Mouse (Mus musculus): ENCODE data around the gene Chd5. TPM values are rescaled to one million over a fixed set of nuclear protein-coding genes. Genes with fewer than 3 reads are reported as not detected.

Chd5 gene
- polyA plus RNA-seq, 1 experiment from 2014 or later, result 0.10 TPM

DNA sequence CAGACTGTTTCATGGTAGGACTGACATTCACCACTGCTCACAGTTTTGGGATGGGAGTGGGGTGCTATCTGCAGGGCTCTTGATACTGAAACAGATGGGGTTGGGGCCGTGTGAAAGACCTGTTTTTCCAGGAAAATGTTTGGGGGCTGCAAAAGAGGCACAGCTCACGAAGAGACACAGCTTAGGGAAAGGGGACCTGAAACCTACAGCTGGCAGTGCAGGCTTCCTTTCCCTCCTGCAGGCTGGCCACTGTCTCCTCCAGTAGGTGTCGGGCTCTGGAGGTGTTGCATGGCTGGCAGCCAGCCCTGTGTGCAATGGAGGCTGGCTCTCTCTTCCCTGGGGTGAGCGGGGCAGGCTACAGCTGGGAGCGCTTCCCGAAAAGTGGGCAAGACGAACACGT, 89.8 kb downstream of the Chd5 start:
- no peak for DNase-seq (ENCODE audit: low spot score)
- Histone ChIP-seq H3K27me3 (ENCODE audit: insufficient read depth, poor library complexity, severe bottlenecking) (peaks cover 7% of the 10 kb centered on the region; the same call in 1 of the 2 replicates), H3K9me3 (no peaks in the 10 kb centered on the region), H3K4me3 (no peak overlapping the region), H3K27ac (no peak overlapping the region), H3K36me3 (no peaks in the 10 kb centered on the region), H3K4me1 (replicated peaks) (peaks cover 13% of the 10 kb centered on the region)
- 56% methylated on average over 8 of the region's 8 CpGs for WGBS

DNA sequence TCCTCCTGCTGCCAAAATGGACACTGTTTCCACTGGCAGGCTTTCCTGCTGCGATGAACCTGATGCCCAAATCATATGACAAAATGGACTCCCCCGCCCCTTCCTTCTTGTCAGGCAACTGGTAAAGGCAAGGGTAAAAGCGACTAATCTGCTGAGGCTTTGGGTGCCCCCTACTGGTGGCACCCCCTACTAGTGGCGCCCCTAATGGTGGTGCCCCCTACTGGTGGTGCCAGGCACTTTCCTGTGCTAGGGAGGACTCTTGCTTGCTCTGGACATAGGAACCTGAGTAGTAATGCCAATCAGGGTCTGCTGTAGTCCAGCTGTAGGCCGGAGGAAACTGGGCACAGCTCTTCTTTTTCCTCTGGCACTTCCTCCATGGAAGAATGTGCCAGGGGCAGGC, 93.9 kb downstream of the Chd5 start:
- Histone ChIP-seq H3K36me3 (no peaks in the 10 kb centered on the region), H3K27me3 (ENCODE audit: insufficient read depth, poor library complexity, severe bottlenecking) (peaks cover 17% of the 10 kb centered on the region), H3K9me3 (no peaks in the 10 kb centered on the region), H3K27ac (no peak overlapping the region), H3K4me1 (replicated peaks) (peaks cover 23% of the 10 kb centered on the region), H3K4me3 (no peak overlapping the region)
- peak; percentile 40 for DNase-seq (ENCODE audit: low spot score)
- WGBS, result 56% methylated on average over 5 of the region's 5 CpGs

DNA sequence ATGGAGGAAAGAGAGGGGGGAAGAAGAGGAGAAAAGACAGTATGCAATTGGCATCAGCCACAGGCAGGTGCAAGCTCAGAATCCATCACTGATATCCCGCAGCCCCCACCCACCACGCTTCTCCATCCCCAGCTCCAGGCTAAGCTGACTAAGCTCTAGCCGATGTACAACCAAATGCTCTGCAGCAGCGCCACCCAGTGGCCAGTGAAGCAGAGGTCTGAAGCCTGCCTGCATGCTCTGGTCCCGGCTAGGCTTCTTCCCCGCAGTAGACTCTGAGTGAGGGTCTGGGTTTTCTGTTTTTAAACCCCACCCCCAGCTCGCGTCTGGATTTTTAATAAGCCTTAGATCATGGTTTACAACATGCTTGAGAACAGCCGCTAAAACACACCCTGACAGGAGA, 96.4 kb downstream of the Chd5 start:
- peaks cover 10% of the 10 kb centered on the region; the same call in 1 of the 2 replicates for H3K4me1 ChIP-seq (replicated peaks)
- peak; percentile 92 for DNase-seq (ENCODE audit: low spot score)
- peak overlapping the region; percentile 40 for H3K4me3 ChIP-seq
- H3K36me3 ChIP-seq, result no peaks in the 10 kb centered on the region
- H3K27me3 ChIP-seq (ENCODE audit: insufficient read depth, poor library complexity, severe bottlenecking), result peaks cover 19% of the 10 kb centered on the region
- H3K9me3 ChIP-seq, result no peaks in the 10 kb centered on the region
- WGBS, result 4% methylated on average over 9 of the region's 9 CpGs
- no peak overlapping the region for H3K27ac ChIP-seq

DNA sequence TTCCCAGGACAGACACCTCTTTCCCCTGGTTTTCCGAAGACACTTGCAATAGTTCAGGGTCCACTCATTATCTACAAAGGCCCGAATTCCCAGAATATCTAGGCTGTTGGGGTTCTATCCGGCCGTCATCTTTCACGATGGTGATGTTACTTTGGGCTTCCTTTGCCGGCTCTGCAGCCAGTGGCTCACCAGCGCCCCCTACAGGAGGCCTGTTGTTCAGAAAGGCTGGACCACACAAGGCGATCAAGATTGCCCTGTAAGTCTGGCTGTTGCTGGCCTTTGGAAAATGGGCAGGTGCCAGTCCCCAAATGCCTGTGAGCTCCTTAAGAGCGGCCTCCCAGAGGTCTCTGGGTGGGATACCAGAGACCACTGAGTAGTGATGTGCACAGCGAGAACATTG, 96.8 kb downstream of the Chd5 start:
- H3K4me3 ChIP-seq, result peak overlapping the region; percentile 40
- H3K27ac ChIP-seq, result no peak overlapping the region

More for the DNA sequence above, 96.8 kb downstream of the Chd5 start:
- H3K9me3 ChIP-seq, result no peaks in the 10 kb centered on the region
- peaks cover 19% of the 10 kb centered on the region for H3K27me3 ChIP-seq (ENCODE audit: insufficient read depth, poor library complexity, severe bottlenecking)
- H3K4me1 ChIP-seq (replicated peaks), result peaks cover 10% of the 10 kb centered on the region; the same call in 1 of the 2 replicates
- H3K36me3 ChIP-seq, result no peaks in the 10 kb centered on the region
- 12% methylated on average over 10 of the region's 10 CpGs for WGBS
- peak; percentile 86 for DNase-seq (ENCODE audit: low spot score)

Other genes starting within 250 kb of the Chd5 start
- 0.70 and 0.82 TPM in 2 replicates for gene Tnfrsf25, start 222.7 kb upstream of the Chd5 start, polyA plus RNA-seq (2016; fragmentation: Nextera tagmentation; extraction: Ambion mirVana)
- 1.6 and 6.5 TPM in 2 replicates for gene Espn, start 186.3 kb upstream of the Chd5 start, polyA plus RNA-seq (2016; fragmentation: Nextera tagmentation; extraction: Ambion mirVana)
- gene Hes2, start 179.8 kb upstream of the Chd5 start, polyA plus RNA-seq (2016; fragmentation: Nextera tagmentation; extraction: Ambion mirVana), result 4.2 and 4.7 TPM in 2 replicates
- gene Acot7, start 160.5 kb upstream of the Chd5 start, polyA plus RNA-seq (2016; fragmentation: Nextera tagmentation; extraction: Ambion mirVana), result 90.0 and 118 TPM in 2 replicates
- 7.0 and 7.9 TPM in 2 replicates for gene Gpr153, start 64.4 kb upstream of the Chd5 start, polyA plus RNA-seq (2016; fragmentation: Nextera tagmentation; extraction: Ambion mirVana)
- gene Hes3, start 47.0 kb upstream of the Chd5 start, polyA plus RNA-seq (2016; fragmentation: Nextera tagmentation; extraction: Ambion mirVana), result 9.2 and 17.3 TPM in 2 replicates
- 22.3 and 29.1 TPM in 2 replicates for gene Icmt, start 41.4 kb upstream of the Chd5 start, polyA plus RNA-seq (2016; fragmentation: Nextera tagmentation; extraction: Ambion mirVana)
- gene Rnf207, start 19.7 kb upstream of the Chd5 start, polyA plus RNA-seq (2016; fragmentation: Nextera tagmentation; extraction: Ambion mirVana), result 3.0 and 3.3 TPM in 2 replicates
- gene Rpl22, start 12.9 kb upstream of the Chd5 start, polyA plus RNA-seq (2016; fragmentation: Nextera tagmentation; extraction: Ambion mirVana), result 276 and 327 TPM in 2 replicates
- 7.3 and 9.9 TPM in 2 replicates for gene Nphp4, start 138.1 kb downstream of the Chd5 start, polyA plus RNA-seq (2016; fragmentation: Nextera tagmentation; extraction: Ambion mirVana)
- 11.6 and 16.0 TPM in 2 replicates for gene Kcnab2, start 139.2 kb downstream of the Chd5 start, polyA plus RNA-seq (2016; fragmentation: Nextera tagmentation; extraction: Ambion mirVana)

Data from hindbrain, embryonic 10.5 days (tissue).